ENCODE assay signal across 29 mouse cellular contexts in the genomic region with DNA sequence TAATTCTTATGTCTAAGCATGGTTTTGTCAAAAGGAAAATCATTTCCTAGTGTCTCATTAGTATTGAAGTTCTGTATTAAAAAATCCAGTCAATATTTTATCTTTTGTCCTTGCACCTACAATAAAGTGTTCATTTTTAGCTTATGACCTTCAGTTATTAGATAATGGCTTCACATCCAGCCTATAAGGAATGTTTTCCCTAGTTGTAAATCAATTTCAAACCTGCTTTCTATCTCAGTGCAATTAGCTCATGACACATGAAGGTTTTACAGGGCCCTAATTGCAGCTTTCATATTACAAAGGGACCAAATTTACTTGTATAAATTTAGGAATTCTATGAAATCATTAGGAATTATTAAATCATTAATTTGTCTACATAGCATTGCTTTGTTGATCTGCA.
"Had no signal": no experiment of that assay in that cellular context is flagged by ENCODE, and none has a peak within 500 bp of the region (broad histone marks: within the 10 kb centered on the region; RNA-seq: fewer than 3 reads in every experiment).

No protein-coding gene starts in this region.

- H3K27me3 ChIP-seq: embryonic facial prominence, embryonic 12.5 days; embryonic facial prominence, embryonic 13.5 days; embryonic facial prominence, embryonic 15.5 days; forebrain, embryonic 12.5 days; forebrain, embryonic 13.5 days; forebrain, embryonic 15.5 days had no signal

- H3K4me2 ChIP-seq: embryonic facial prominence, embryonic 12.5 days; embryonic facial prominence, embryonic 13.5 days; embryonic facial prominence, embryonic 15.5 days; forebrain, embryonic 12.5 days; forebrain, embryonic 13.5 days; forebrain, embryonic 15.5 days had no signal

- H3K9me3 ChIP-seq: embryonic facial prominence, embryonic 10.5 days; embryonic facial prominence, embryonic 12.5 days; embryonic facial prominence, embryonic 13.5 days; embryonic facial prominence, embryonic 15.5 days; forebrain, embryonic 10.5 days; forebrain, embryonic 12.5 days; forebrain, embryonic 13.5 days; forebrain, embryonic 15.5 days had no signal

- H3K4me1 ChIP-seq: embryonic facial prominence, embryonic 10.5 days; embryonic facial prominence, embryonic 12.5 days; embryonic facial prominence, embryonic 13.5 days; embryonic facial prominence, embryonic 15.5 days; forebrain, embryonic 10.5 days; forebrain, embryonic 12.5 days; forebrain, embryonic 13.5 days; forebrain, embryonic 15.5 days had no signal

- DNase-seq: cerebellum, adult 2 months; cerebellum, adult 8-10 months; cerebellum, adult 9-10 months; cerebellum, adult 9-11 months; cerebellum, postnatal 10 days; cerebellum, postnatal 14 days; cerebellum, postnatal 25 days; cerebellum, postnatal 36 days; embryo, embryonic 11 days; forebrain, postnatal 0 days; gastrocnemius, adult 2 months; gastrocnemius, postnatal 10 days; gastrocnemius, postnatal 14 days; gastrocnemius, postnatal 25 days; gastrocnemius, postnatal 36 days; heart, adult 11 months; heart, adult 18-20 months; heart, adult 2 months had no signal

- H3K4me3 ChIP-seq: embryonic facial prominence, embryonic 10.5 days; embryonic facial prominence, embryonic 12.5 days; embryonic facial prominence, embryonic 13.5 days; embryonic facial prominence, embryonic 15.5 days; erythroblast, embryonic 14.5 days; forebrain, embryonic 10.5 days; forebrain, embryonic 12.5 days; forebrain, embryonic 13.5 days; forebrain, embryonic 15.5 days; gastrocnemius, adult 2 months; heart, adult 2 months had no signal

- H3K9ac ChIP-seq: embryonic facial prominence, embryonic 12.5 days; embryonic facial prominence, embryonic 13.5 days; embryonic facial prominence, embryonic 15.5 days; forebrain, embryonic 12.5 days; forebrain, embryonic 13.5 days; forebrain, embryonic 15.5 days; forebrain, postnatal 0 days had no signal

- ATAC-seq: forebrain, embryonic 13.5 days; forebrain, embryonic 14.5 days; forebrain, embryonic 15.5 days; forebrain, embryonic 16.5 days; forebrain, postnatal 0 days had no signal

- H3K27ac ChIP-seq: embryonic facial prominence, embryonic 10.5 days; embryonic facial prominence, embryonic 12.5 days; embryonic facial prominence, embryonic 13.5 days; embryonic facial prominence, embryonic 15.5 days; forebrain, embryonic 10.5 days; forebrain, embryonic 12.5 days; forebrain, embryonic 13.5 days; forebrain, embryonic 15.5 days; gastrocnemius, adult 2 months; heart, adult 2 months had no signal

- H3K36me3 ChIP-seq: embryonic facial prominence, embryonic 10.5 days; embryonic facial prominence, embryonic 12.5 days; embryonic facial prominence, embryonic 13.5 days; embryonic facial prominence, embryonic 15.5 days; forebrain, embryonic 10.5 days; forebrain, embryonic 12.5 days; forebrain, embryonic 15.5 days had no signal
